Mouse (Mus musculus): ENCODE measurements around the gene Ache. TPM values are rescaled to one million over a fixed set of nuclear protein-coding genes. Genes with fewer than 3 reads are reported as not detected.
A peak's percentile ranks its signal among the peaks of the same experiment; 100 is the strongest.

Ache gene
- total and polyA plus RNA-seq, 3 experiments, result 7.0 to 16.8 TPM; not detected in 1

DNA sequence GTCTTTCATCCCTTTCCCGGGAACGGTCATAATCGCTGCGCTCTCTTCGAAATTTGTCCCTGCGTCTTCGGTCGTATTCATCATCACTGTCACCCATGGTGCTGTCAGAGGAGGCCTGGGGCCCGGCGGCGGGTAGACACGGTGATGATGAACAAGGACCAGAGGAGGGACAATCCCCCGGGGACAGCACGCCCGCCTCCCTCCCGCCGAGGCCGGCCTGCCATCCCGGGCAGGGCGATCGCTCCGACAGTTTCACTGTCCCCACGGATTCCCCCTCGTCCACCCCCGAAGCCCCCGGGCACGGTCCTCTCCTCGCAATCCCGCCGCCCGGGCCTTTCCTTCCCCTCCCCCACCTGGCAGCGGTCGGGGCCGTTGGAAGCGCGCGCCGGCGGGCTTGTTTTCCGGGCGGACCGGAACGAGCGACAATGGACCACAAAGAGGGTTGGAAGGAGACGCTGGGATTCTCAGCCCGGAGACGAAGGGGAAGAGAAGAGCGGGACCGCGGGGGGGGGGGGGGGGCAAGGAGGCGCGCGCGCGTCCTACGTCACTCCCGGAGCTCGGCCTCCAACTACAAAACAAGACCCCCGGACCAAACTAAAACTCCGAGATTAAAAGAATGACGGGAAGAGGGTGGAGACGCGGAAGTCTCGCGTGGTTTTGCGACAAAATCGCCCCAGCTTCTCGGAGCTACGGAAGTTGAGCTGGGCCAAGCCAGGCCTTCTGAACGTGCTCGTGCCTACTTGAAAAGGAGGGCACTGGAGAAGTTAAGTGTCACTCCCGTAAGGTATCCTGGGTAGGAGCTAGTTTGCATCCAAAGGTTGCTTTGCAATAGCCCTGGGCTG lies 20.0 kb downstream of the Ache start, which contains the start of gene Srrt (continued):
- TF ChIP-seq NRF1 (IDR thresholded peaks at IDR 0.05; ENCODE audit: insufficient read depth, low read depth, low read length, poor library complexity, severe bottlenecking) (peak; percentile 69), RCOR1 (IDR thresholded peaks at IDR 0.05; ENCODE audit: low read depth, low read length) (0 out of 2 replicates have a peak, but pooled peaks have one; percentile 10), USF1 (IDR thresholded peaks at IDR 0.05; ENCODE audit: low read depth, low read length) (no peak), ZNF384 (IDR thresholded peaks at IDR 0.05; ENCODE audit: low read depth, low read length) (no peak), TBP (IDR thresholded peaks at IDR 0.05; ENCODE audit: low read depth, low read length) (peak; percentile 93), MXI1 (IDR thresholded peaks at IDR 0.05; ENCODE audit: low read depth, low read length) (peak; percentile 91), EP300 (IDR thresholded peaks at IDR 0.05; ENCODE audit: low read depth in 1 of 2, low read length in 2 of 2) (peak in 1 of 2 experiments; percentile 39; a peak in 1 of 4 replicates), HCFC1 (IDR thresholded peaks at IDR 0.05; ENCODE audit: low read depth, low read length) (peak; percentile 91)

DNA sequence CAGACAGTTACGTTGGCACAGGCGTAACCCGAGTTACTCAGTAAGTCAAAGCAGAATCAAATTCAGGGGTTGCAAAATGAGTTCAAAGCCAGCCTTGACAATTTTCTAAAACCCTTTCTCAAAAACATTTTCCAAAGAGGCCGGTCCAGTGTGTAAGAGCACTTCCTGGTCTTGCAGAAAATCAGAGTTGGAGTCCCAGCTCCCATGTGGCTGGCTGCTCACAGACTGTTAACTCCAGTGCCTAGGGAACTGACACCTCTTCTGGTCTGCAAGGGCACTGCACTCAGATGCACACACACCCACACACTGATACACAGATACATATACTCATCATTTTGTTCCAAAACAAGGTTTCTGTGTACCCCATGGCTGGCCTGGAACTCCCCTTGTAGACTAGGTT lies 21.0 kb downstream of the Ache start:
- TF ChIP-seq CTCF (IDR thresholded peaks at IDR 0.05 in 2 of 3, conservative IDR thresholded peaks at IDR 0.05 in 1 of 3; ENCODE audit: control insufficient read depth in 1 of 3, insufficient read depth in 1 of 3, low read depth in 2 of 3, low read length in 3 of 3, poor library complexity in 1 of 3, severe bottlenecking in 1 of 3) (peak in 2 of 3 experiments; percentile 22 to 34; a peak in 2 of 6 replicates), USF1 (IDR thresholded peaks at IDR 0.05; ENCODE audit: low read depth, low read length) (no peak)
- Histone ChIP-seq H3K9ac (ENCODE audit: control insufficient read depth, low read depth, low read length, poor library complexity, severe bottlenecking) (peak overlapping the region; percentile 93), H3K27ac (ENCODE audit: control insufficient read depth, low read depth, low read length) (peak overlapping the region; percentile 93), H3K36me3 (ENCODE audit: control insufficient read depth in 1 of 2, insufficient read depth in 2 of 2, low read length in 2 of 2) (peaks cover 0 to 32% of the 10 kb centered on the region in 2 experiments; a peak in 2 of 4 replicates), H3K9me3 (replicated peaks; ENCODE audit: insufficient read depth, low read length) (no peaks in the 10 kb centered on the region), H3K4me3 (ENCODE audit: control insufficient read depth in 1 of 2, insufficient read depth in 1 of 2, low read depth in 2 of 2, low read length in 2 of 2) (peak overlapping the region; percentile 73 to 82), H3K4me1 (ENCODE audit: control insufficient read depth in 1 of 2, insufficient read depth in 2 of 2, low read length in 2 of 2) (peaks cover 5 to 25% of the 10 kb centered on the region in 2 experiments; a peak in 3 of 4 replicates), H3K79me2 (ENCODE audit: control insufficient read depth, insufficient read depth, low read length, poor library complexity) (peaks cover 34% of the 10 kb centered on the region), H3K27me3 (ENCODE audit: control insufficient read depth in 1 of 2, insufficient read depth in 2 of 2, low read length in 2 of 2) (no peaks in the 10 kb centered on the region)
- DNase-seq (ENCODE audit: low read depth, low spot score), result peak; percentile 59

DNA sequence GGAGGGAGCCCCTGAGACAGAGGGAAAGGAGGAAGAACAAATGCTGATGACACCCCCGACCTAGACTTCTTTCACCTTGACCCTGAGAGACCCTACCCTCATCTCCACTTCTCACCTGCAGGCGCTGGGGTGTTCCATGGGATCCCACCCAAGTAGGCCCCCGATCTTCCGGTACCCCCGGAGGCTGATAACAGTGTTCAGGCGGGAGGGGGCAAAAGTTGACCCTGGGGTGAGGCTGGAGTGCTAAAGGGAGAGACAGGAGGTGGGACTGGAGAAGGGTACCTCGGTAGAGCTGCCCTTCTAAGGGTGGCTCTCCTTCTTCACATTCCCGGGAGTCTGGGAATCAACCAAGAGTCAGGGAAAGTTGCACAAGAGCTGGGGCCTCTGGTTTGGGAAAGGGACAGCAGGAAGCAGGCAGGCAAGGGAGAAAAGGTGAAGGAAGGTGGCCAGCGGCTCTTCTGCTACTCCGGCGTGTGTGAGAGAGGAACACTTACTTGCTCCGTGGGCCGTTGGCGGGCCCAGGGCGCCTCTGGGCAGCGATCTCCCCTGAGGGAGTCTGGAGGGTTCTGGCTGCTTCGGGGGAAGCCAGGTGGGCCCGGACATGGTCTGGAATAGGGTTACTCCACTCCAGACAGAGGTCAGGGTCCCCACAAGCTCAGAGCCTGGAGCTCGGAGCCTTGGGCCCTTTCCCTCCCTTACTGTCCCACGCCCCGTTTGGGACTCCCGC lies 26.3 kb downstream of the Ache start:
- Histone ChIP-seq H3K27me3 (ENCODE audit: control insufficient read depth in 1 of 2, insufficient read depth in 2 of 2, low read length in 2 of 2) (no peaks in the 10 kb centered on the region), H3K79me2 (ENCODE audit: control insufficient read depth, insufficient read depth, low read length, poor library complexity) (no peaks in the 10 kb centered on the region), H3K27ac (ENCODE audit: control insufficient read depth, low read depth, low read length) (no peak overlapping the region), H3K36me3 (ENCODE audit: control insufficient read depth in 1 of 2, insufficient read depth in 2 of 2, low read length in 2 of 2) (peaks cover 0 to 13% of the 10 kb centered on the region in 2 experiments; a peak in 2 of 4 replicates), H3K9ac (ENCODE audit: control insufficient read depth, low read depth, low read length, poor library complexity, severe bottlenecking) (no peak overlapping the region), H3K4me1 (ENCODE audit: control insufficient read depth in 1 of 2, insufficient read depth in 2 of 2, low read length in 2 of 2) (peaks cover 16 to 17% of the 10 kb centered on the region in 2 experiments), H3K9me3 (replicated peaks; ENCODE audit: insufficient read depth, low read length) (no peaks in the 10 kb centered on the region), H3K4me3 (ENCODE audit: control insufficient read depth in 1 of 2, insufficient read depth in 1 of 2, low read depth in 2 of 2, low read length in 2 of 2) (no peak overlapping the region)
- TF ChIP-seq JUND (IDR thresholded peaks at IDR 0.05; ENCODE audit: low read depth, low read length) (no peak), USF2 (IDR thresholded peaks at IDR 0.05; ENCODE audit: borderline replicate concordance in 1 of 2, insufficient read depth in 1 of 2, low read depth in 1 of 2, low read length in 2 of 2) (no peak), MAX (IDR thresholded peaks at IDR 0.05; ENCODE audit: low read length) (no peak), ZNF384 (IDR thresholded peaks at IDR 0.05; ENCODE audit: low read depth, low read length) (no peak), TAL1 (IDR thresholded peaks at IDR 0.05; ENCODE audit: low read length) (no peak), POLR2AphosphoS2 (IDR thresholded peaks at IDR 0.05; ENCODE audit: low read length) (no peak), CHD1 (IDR thresholded peaks at IDR 0.05; ENCODE audit: low read depth, low read length) (no peak), TCF12 (IDR thresholded peaks at IDR 0.05; ENCODE audit: low read depth, low read length) (no peak), ELF1 (IDR thresholded peaks at IDR 0.05; ENCODE audit: low read depth, low read length) (no peak), USF1 (IDR thresholded peaks at IDR 0.05; ENCODE audit: low read depth, low read length) (no peak), MAZ (IDR thresholded peaks at IDR 0.05; ENCODE audit: low read depth, low read length) (no peak), MYC (IDR thresholded peaks at IDR 0.05; ENCODE audit: low read depth, low read length) (no peak), POLR2AphosphoS5 (IDR thresholded peaks at IDR 0.05; ENCODE audit: borderline replicate concordance, low read depth, low read length) (no peak), SMC3 (IDR thresholded peaks at IDR 0.05; ENCODE audit: low read depth, low read length) (no peak), CHD2 (IDR thresholded peaks at IDR 0.05; ENCODE audit: low read length) (no peak), ZC3H11A (IDR thresholded peaks at IDR 0.05; ENCODE audit: low read depth, low read length) (no peak)
- no peak for DNase-seq (ENCODE audit: low read depth, low spot score)

Measured in MEL (cell line).